Mouse (Mus musculus) right cerebral cortex, adult 18-20 months (tissue): ENCODE results near the gene Lhx4.

Source experiments
- DNase-seq: peaks from one replicate; pipeline ENCODE4 v3.0.0; 2022; ENCODE audit warnings: mixed read lengths

Gene Lhx4

DNA sequence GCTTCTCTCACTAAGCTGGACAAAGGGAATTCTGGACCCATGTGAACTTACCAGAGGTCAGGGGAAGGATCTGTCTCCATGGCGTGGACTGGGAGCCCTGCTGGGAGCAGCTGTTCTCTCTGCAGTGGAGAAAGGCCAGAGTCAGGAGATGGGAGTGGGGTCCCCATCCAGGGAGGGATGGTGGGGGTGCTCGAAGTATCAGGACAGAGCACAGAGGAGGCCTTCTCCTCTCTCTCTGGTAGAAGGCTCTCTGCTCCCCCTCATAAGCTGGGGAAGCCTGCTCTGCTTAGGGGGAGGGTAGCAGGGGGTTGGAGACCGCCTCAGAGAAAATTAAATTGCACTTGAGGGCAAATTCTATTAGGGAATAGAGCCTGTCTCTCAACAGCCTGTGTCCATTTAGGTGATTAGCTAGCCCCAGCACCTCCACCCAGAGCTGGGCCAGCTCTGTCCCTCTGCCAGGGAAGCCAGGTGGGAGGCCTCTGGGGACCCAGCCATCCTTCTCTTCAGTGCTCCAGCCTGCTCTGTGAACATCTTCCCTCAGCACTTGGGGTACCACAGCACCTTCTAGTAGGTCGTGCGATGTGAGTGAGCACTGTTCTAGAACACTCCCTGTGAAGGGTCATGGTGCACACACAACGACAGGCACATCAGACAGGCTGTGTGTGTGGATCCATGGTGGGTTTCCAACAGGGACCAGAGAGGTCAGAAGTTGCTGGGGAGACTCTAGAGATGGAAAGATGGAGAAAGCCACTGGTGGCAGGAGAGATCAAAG lies at the start of gene Lhx4:
Lhx4 (minus strand) TSS at position 201 of the 772 bp plus-strand sequence.
- DNase-seq: no peak

DNA sequence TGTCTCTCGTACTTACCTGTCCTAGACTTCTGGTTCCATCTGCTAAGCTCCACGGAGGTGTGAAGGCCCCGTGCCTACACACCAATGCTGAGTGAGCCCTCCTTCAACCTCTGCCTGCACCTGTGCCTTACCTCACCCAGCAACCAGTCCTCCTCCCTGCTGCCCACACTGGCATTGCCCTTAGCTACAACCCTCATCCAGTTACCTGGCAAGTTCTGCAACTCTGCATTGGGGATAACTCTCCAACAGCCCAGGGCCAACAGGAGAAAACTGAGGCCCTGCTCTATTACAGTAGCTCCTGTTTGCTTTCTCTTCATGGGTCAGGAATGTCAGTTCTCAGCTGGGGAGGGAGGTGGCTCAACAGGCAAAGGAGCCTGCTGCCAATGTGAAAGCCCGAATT lies 46.5 kb upstream of the Lhx4 start:
- no peak for DNase-seq

- no peak for DNase-seq
Measured at GRCm38 (mm10) chr1:155797425-155797824, 45.9 kb upstream of the Lhx4 start.

DNA sequence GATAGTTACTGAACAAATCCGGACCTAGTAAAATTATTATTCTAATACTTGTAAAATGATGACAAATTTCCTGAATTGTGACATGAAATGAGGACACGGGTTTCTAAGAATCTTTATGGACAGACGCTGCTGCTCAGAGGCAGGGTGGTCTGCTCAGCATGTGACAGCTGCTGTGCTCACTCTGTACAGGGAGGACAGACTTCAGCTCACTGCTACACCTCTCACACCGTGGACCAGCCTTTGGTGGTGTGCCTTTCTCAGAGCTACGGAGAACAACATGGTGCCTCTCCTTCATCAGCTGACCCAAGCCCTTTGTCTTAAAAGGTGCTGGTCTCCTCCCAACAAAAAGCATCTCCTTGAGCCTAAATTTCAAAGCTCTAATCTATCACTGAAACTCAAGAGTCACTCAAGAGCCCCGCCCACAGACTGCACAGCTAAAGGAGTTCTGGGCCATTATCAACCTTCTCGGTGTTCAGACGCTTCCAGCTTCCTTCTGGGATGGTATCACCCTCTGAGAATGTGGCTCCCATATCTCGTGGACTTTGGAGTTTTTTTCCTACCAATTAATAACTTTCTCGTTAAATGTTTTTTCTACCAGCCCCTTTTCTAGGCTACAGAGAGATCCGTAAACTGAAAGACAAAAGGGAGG lies 45.4 kb upstream of the Lhx4 start:
- DNase-seq: no peak

- DNase-seq: no peak
Measured at GRCm38 (mm10) chr1:155795791-155796233, 44.3 kb upstream of the Lhx4 start.

- no peak for DNase-seq
Measured at GRCm38 (mm10) chr1:155794855-155795254, 43.4 kb upstream of the Lhx4 start.

- DNase-seq: no peak
Measured at GRCm38 (mm10) chr1:155791919-155792318, 40.4 kb upstream of the Lhx4 start.

DNA sequence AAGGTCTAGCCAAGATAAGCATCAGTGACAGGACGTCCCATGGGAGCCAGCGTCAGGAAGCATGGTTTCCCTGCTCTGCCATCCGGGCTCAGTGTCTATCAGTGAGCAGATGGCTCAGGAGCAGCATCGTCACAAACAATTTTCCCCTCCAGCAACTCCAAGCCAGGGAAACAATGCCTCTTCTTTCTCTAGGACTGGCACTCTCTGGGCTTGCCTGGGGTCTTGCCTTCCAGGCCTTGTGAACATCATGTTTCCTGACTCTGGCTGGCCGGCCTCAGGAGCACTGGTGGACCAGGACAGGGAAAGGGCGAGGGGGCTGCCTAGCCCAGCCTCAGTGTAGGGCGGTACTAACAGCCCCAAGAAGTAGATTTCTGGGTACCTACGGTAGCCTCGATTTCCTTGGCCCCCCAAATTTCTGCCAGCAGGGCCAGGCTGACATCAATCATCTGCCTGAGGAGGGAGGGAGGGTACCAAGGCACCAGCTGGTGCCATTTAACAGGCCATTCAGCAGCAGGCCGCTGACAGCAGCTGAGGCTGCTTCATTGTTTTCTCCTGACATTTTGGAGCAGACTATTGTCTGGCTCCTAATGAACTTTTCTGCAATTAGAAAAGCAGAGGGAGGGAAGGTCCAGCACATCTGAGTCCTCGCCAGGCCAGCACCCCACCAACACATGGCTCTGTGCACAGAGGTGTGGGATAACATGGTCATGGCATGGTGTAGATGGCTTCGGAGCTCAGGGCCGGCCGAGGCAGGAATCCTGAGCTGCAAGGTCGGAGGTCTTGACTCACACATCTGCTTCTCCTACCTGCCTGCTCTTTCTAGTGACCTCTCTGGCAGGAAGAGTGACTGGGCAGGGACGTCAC lies 38.9 kb upstream of the Lhx4 start:
- no peak for DNase-seq

DNA sequence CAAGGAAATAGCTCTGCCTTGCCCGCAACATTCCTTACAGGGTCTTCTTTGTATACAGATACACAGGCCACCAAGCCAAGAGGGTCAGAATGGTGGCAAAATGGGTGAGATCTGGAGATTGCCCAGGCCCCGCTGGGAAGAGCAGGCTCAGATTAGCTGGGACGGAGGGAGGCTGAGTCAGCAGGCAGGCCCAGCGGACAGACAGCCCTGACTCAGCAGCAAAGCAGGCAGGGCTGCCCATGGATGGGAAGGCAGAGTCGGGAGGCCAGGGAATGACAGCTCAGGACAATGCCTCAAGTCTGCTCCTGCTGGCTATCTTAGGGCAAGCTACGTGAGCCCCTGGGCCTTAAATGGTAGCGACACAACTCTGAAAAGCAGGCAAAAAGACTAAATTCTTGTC lies 34.4 kb upstream of the Lhx4 start:
- no peak for DNase-seq

DNA sequence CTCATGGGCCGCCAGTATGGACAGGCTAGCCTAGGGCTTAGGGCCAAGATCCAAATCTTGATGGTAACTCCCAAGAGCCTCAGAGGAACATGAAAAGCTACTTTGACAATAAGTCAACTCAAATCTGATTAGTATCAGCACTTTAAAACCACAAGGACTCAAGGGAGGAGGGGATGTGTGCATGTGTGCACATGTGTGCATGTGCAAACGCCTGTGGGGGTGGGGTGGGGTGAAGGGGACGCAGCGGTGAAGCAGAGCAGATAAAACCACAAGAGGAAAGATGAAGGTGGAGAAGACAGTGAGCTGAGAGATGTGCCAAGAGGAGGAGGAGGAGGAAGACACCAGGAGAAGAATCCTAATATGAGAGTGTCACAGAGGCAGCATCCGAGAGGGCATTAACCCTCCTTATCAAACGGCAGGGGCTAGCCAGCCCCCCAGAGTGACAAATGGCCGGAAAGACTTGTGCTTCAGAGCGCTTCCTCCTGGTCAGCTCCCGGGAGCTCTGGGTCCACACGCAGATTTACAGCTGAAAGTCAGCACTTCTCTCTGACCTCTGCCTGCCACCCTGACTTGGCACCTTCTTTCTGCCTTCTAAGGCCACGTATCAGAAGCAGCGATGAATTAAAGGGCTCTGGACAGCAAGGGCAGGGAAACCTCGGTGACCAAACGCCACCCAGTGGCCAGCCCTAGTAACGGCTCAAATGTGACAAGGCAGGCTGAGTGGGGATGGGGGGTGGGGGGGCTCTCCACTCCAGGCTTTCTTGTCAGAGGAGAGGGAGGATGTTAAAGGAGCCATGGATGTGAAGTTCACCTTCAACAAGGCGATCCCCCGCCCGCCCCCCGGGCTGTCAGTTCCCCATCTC lies 33.1 kb upstream of the Lhx4 start:
- peak; percentile 35 for DNase-seq

DNA sequence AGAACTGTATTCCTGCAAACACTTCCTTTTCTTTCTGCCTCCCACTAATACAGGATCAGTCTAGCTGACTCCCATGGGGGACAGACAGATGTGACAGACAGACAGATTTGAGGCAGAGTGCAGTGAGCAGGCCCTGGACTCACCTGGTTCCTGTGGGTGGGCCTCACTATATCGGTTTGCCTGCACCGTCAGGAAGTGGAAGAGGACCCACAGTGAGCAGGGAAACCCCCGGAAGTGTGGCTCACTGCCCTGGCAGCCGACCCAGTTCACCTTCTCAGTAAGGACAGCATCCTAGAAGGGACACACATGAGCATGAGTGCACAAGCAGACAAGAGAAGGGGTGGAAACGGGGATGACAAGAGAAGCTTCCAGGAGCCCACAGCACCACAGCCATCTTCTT lies 30.9 kb upstream of the Lhx4 start:
- no peak for DNase-seq

DNA sequence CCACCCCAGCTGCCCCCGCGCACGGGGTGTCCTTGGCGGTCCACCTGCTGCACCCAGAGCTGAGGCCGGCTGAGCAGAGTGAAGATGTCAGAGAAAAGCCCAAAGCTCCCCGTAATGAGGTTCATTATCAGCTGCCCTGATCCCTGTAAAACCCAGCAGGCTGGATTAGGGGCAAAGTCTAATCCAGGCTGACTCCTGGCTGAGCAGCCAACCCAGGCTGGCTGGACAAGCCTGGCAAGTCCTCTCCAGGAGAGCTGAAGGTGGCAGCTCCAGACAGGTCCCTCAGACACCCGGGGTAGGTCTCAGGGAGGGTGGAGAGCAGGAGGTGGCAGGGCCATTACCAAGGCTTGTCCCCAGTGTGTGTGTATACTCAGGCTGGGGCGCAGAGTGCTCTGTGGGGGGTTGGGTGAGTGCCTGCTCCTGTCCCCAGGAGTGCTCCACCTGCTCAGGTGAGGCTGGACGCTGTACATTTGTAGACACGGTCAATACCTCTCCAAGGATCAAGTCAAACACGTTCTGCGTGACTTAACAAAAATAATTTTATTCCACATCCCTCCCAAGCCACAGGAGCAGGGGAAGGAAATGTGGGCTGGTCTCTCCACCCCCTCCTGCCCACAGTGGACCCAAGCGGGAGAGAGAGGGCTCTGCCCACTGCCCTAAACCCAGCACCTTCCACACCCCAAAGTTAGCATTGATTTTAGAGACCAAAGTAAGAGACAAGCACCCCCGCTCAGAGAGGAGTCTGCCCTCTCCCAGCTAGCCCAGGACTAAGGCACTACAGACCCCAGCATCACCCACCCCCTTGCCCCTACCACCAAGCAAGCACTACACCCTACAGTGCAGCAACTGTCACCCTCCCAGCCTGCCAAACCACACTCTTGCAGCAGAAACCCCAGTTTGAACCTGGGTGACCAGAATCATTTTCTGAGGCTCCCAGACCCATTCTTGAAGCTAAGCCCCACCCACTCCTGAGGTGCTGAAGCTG lies 26.4 kb upstream of the Lhx4 start:
- no peak for DNase-seq

DNA sequence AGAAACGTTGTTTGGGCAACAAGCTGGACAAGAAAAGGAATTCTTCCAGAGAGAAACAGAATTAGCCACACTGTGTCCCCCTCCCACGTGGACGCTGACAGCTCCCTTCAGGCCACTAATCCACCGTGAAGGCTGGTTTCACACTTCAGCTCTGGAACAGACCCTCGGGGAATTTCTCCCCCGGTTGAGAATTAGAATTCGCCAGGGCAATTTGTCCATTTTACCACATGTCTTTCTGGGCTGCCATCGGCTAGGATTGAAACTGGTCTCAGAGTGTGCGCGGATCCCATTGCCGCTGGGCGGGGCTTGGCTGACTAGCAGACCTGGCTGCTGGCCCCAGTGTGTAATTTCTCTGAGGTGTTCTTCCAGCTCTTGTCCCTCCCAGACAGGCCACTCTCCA lies 7.7 kb upstream of the Lhx4 start:
- DNase-seq: no peak

GRCm38 (mm10) chr1:155758711-155759110 lies 7.2 kb upstream of the Lhx4 start:
- no peak for DNase-seq

DNA sequence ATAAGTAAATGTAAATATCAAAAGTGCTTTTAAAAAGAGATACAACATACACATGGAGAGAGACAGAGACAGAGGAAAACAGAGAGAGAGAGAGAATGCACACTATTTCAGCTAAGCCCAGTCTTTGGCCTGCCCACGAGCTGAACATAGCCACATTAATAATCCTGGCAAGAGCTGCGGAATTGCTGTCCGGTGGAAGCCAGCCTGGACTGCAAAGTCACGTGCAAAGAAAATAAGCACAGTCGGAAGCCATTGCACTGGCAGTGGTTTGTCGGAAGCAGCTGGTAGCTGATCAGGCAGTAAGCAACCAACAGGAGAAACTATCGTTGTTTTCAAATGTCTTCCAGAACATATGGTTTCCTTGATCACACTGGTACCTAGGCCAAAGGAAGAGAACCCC lies 6.1 kb upstream of the Lhx4 start:
- DNase-seq: no peak

- no peak for DNase-seq
Measured at GRCm38 (mm10) chr1:155753411-155753810, 1.9 kb upstream of the Lhx4 start.

DNA sequence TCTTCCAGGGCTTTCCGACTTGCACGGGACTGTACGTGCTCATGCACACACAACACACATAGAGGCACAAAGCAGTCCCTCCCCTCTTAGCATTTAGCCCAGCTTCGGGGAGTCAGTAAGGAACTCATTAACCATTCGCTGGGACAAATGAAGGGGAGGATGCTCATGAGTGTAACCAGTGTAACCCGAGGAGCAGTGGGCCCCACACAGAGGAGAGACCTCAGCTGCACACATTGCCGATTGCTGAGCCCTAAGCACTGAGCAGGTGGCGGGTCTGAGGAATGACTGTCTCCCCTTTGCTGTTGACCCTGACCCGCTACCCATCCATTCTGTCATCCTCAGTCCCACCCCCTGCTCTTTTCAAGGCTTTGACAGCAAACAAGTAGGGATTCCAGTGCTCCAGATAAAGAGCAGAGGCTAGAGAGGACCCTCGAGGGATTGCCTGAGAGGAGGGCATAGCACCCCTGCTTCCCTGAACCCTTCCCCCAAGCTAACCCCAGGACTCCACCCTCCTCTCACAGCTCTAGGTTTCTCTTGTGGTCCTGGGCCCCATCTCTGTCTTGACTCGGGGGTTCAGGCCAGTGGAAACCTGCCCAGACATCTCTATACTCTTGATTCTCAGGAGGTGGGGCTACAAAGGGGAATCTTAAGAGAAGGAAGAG lies 836 bp downstream of the Lhx4 start:
- no peak for DNase-seq

- no peak for DNase-seq
Measured at GRCm38 (mm10) chr1:155747911-155748310, 3.6 kb downstream of the Lhx4 start.

DNA sequence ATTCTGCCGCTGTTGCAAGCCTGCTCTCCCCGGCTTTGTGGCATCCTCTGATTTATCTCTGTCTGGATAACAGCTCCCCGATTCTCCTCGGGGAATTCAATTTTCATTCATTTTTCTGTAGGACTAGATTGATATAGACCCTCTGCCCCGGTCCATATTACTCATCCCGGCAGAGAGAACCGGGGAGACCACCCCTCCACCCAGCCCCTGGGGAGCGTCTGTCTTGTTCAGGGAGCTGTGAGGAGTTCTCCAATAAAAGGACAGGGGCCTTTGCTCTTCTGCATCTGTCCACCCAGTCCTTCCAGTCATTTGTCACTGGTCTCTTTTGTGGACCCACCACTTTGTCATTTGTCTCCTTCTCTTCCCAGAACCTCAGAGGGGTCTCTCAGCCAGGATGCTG lies 4.5 kb downstream of the Lhx4 start:
- no peak for DNase-seq
